Mouse (Mus musculus) urinary bladder, postnatal 4 days (tissue): ENCODE measurements around the gene Zfp963.

Experiments
- DNase-seq, 2 experiments: peaks; one replicate each; pipeline ENCODE4 v3.0.0; 2021 to 2022; ENCODE audit warnings: low spot score in 2 of 2

Gene Zfp963

DNA sequence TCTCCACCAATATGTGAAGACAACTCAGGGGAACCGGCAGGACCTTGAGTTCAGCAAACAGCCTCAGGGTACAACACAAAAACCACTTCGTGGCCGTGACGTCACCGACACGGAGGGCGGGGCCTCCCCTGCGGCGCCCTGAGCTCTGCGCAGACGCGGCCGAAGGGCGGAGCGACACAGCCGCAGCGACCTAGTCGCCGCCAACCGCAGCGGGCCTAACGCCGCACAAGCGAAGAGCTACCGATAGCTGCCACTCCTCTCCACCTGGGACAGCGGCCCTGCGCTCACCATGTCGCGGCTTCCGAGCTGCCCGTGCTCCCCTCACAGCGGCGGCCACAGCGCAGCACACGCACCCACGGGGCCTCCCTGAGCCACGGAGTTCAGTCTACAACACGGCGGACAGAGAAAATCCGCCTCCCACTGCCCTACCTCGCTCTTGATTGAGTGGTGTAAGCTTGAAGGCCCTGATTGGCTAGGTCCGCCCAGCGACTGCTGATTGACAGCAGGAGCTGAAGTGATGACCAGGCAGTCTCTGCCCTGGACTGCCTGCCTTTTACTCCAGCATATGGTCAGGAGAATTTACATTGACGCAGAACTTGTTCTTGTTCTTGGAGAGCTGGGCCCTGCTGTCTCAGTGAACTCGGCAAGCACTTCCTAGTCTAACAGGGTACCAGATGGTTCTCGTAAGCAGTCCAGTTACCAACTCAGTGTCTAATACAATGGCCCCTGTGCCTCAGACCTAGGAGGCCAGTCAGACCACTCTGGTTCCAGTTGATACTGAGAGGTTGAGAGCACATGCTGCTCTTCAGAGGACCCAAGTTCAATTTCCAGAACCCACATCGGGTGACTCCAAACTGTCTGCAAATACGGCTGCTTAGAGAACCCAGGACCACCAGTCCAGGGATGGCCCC lies at the start of gene Zfp963:
TSS of gene Zfp963 (minus strand) at position 427 of the 911 bp plus-strand sequence.
- peak; percentile 92 to 95 for DNase-seq

DNA sequence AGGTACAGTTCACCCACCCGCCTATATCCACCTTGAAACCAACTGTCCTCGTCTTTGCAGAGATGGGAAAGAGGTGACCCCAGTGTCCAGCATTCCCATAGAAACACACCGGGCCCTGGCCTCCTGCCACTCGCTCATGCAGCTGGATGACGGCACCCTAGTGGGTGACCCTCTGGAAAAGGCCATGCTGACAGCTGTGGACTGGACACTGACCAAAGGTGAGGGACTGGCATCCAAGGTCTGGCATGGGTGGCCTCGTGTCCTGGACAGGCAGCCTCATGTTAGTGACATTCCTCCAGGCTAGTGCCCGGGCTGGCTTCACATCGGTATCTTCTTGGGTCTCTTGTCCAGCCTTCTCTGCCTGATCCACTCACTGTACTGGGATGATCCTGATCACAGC lies 49.5 kb upstream of the Zfp963 start:
- DNase-seq, result peak; percentile 17 to 54

DNA sequence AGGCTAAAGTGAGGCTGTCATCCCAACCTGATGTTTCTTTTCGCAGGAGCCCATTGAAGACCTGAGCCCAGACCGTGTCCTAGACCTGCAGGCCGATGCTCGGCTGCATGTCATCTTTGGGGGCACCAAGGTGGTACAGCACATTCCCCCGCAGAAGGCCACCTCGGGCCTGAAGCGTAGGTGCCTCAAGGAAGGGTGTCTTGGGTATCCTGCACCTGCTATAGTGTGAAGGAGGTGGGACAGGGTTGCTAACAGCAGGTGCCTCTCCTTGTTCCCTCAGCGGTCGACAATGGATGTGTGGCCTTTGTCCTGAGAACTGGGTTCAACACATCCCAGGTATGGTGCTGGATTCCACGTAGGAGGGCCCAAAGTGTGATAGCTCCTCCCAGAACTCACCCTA lies 47.9 kb upstream of the Zfp963 start:
- DNase-seq, result peak in 1 of 2 experiments; percentile 56

DNA sequence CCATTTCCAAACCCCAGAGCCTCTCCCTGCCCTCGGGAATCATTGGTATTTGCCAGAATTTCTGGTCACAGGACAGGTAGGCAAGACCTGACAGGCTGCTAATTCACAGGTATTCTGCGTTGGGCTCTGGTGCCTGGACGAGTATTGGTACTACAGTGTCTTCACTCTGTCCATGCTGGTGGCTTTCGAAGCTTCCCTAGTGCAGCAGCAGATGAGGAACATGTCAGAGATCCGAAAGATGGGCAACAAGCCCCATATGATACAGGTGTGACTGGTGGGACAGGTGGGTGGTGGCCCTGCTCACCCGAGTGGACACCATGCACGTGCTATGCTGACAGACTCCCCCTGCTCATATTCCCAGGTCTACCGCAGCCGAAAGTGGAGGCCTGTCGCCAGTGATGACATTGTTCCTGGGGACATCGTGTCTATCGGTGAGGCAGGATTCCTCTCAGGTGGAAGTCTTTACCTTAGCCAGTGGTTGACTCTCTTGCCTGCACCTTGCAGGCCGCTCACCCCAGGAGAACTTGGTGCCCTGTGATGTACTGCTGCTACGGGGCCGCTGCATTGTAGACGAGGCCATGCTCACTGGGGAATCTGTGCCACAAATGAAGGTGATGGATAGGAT lies 47.1 kb upstream of the Zfp963 start:
- DNase-seq, result peak; percentile 16 to 52

DNA sequence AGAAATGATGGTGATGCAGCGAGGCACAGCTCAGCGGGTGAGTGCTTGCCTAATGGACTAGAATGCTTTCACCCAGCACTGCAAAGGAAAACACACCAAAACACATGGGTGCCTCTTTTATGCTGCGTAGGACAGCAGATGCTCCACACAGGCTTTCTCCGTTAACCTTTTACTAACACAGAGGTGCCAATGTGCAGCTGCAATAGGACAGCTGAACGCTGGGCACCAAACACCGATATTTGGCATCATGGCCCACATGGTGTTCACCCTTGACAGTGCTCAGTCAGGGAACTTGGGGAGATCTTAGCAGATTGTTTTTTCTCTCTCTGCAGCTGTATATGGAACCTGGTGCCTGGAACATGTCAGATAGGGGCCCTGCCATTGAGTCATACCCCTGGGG lies 45.1 kb upstream of the Zfp963 start:
- DNase-seq, result peak; percentile 5 to 42

DNA sequence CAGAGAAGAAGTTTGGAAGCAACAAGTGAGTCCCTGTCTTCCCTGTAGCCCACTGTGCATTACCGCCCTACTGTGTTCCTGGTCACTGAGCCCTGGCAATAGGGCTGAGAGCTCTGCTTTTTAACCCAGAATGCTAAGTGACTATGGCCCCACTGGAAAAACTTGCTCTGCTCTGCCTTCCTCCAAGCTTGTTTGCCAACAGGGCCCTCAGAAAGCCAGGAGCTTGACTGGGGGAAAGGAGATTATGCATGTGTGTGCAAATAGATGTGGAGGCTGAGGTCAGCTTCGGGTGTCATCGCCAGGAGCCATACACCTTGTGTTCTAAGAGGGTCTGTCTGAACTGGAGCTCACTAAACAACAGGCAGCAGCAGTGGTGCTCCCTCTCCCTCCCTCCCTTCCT lies 44.3 kb upstream of the Zfp963 start:
- peak; percentile 16 to 56 for DNase-seq

DNA sequence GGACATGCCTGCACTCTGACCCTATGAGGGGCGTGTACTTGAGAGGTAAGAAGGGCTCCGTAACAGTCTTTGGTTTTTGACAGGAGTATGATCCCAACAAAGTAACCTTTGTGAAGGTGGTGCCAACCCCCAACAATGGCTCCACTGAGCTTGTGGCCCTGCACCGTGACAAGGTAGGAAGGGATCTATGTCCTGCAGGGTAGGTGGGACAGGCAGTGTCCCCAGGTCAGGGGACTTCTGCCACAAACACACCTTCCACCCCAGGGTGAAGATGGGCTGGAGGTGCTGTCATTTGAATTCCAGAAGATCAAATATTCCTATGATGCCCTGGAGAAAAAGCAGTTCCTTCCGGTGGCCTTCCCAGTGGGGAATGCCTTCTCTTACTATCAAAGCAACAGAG lies 43.9 kb upstream of the Zfp963 start:
- peak; percentile 14 to 32 for DNase-seq

DNA sequence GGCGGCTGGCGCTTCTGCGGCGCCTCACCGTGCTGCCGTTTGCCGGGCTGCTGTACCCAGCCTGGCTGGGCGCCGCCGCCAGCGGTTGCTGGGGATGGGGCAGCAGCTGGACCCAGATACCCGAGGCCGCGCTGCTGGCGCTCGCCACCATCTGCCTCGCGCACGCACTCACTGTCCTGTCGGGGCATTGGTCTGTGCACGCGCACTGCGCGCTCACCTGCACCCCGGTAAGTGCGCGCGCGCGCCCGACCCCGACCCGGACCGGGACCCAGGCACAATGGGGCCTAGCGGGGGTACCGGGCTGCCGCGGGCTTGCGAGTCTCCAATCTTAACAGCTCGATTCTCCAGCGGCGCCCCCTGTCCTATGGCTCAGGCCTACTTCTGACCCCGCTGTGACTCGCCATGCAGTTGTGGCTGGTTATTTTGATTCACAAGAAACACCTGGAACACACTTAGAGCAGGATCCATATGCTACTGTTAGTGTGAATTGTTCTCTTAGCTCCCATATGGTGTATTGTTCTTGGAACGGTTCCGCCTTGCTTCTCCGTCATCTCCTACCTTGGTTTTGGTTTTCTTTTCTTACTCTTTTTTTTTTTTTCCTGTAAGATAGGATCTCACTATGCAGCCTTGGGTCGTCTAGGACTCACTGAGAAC lies 41.8 kb upstream of the Zfp963 start:
- peak in 1 of 2 experiments; percentile 61 for DNase-seq

DNA sequence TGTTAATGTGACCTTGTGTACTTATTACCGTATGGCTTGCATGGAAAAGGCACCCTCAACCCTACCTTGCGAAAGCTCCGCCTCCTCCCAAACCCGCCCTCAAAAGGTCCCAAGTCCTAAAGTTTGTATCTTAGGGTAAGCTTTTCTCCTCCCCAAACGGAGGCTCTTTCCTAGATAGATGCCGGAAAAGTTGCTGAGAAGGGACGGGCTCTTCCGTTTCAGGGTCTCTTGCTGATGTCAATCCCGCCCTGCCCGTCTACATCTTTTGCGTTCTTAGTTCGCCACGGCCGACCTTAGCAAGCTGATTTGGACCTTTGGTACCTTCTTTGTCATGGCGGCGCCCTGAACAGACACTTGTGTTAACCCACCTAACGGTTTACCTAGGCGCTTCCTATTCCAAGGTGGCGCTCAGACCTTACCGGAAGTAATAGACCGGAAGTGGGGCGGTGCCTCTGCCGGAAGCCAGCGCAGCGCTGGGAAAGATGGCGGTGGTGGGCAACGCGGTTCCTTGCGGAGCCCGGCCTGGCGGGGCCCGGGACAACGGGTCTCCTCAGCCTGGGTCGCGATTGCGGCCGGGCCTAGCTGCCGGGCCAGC lies 41.1 kb upstream of the Zfp963 start, which contains the start of the genes Atp13a1 and Zfp866:
TSS of gene Atp13a1 (plus strand) at position 391 of the 595 bp plus-strand sequence.
TSS of gene Zfp866 (minus strand) at position 406 of the 595 bp plus-strand sequence.
- peak; percentile 84 to 87 for DNase-seq

DNA sequence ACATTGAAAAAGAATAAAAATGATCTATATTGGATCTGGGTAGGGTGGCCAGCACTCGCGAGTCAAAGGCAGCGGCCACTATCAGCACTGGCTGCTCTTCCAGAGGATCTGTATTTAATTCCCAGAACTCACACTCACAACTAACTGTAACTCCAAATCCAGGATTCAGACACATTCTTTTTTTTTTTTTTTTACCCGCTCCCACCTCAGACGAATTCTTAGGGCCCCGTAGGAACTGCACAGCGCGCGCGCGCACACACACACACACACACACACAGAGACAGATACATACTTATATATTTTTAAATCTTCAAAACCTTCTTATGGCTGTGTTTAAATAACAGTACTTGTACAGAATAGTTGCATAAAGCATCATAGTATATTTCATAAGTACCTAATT lies 40.6 kb upstream of the Zfp963 start:
- DNase-seq, result no peak

DNA sequence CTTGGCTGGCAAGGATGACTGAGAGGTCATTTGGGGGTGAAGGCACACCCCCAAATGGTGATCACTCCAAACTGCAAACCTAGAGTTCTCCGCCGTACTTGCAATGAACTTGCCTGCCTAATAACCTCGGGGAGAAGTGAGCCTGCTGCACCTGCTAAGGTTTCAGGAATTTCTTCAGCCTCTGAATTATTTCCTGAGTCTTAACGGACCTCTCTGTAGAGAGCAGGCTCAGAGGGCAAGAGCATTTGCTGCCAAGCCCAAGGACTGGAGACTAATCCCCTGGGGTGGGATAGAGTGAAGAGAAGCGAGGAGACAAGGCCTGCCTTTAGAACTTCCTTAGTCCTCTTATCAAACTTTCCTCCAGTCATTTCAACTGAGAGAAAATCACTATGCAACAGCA lies 40.0 kb upstream of the Zfp963 start:
- DNase-seq, result no peak

DNA sequence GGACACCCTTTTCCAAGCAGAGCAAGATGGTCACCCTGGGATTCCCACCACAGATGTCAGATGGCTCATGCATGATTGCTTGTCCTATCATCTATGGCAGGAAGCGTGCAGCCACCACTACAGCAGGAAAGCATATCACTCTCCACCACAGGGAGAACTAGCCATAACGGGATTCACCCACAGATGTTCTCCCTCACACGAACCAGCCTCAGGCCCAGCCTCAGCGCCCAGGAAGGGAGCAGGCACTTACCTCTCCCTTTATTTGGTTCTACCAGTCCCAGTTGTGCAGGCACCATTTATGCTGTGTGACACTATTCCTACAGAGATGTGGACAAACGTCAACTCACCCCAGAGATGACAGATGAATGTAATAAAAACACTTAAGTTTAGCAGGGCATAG lies 39.3 kb upstream of the Zfp963 start:
- DNase-seq, result no peak

DNA sequence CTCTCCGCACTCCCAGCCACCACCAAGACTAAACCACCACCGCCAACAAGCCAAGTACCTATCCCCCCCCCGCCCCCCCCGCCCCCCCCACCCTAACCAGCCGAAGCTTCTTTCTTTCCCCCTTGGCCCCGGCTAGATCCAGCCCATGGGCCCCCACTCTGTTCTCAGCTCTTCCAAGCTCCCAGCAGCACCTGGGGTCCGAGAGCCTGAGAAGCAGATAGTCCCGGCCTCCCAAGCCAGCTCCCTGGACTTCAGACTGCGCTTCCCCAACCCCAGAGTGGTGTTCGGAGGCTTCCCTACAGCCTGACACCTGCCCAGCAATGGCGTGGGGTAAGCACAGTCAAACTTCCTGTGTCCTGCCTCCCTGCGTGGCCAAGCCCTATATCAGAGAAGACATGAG lies 27.3 kb upstream of the Zfp963 start:
- DNase-seq, result no peak

DNA sequence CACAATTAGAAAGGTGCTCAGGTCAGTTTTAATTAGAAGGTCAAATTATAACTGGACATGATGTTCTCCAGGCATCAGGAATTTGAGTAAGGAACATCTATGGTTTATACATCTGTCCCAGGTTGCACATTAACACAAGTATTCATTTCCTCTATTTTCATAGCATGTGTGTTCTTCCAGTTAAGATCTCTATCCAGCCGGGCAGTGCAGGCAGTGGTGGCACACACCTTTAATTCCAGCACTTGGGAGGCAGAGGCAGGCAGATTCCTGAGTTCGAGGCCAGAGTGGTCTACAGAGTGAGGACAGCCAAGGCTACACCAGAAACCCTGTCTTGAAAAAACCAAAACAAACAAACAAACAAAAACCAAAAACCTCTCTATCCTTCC lies 25.4 kb upstream of the Zfp963 start:
- no peak for DNase-seq

DNA sequence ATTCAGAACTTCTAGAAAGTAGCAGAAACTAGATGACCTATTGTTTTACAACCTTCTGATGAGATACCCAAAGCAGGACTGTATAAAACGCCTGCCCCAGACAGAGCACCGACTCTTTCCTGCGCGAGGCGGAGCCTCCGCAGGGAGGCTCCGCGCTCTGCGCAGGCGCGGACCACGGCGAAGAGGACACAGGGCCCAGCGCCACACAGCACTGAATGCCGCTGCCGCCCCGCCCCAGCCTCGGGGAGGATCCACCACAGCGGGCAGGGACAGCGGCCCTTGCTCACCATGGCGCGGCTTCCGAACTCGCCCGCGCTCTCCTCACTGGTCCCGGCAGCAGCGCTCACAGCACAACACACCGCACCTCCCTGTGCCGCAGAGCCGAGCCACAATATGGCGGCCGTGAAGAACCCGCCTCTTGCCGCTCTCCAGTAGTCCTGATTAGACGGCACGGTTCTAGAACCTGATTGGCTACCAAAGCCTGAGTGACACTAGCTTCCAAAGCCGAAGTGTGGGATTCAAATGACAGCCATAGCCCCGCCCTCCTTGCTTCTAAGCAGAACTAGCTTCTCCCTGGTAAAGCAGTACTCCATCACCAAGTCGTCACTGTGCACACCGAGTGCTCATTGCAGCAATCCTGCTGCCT lies 24.9 kb upstream of the Zfp963 start, which contains the start of gene Gm20422:
TSS of gene Gm20422 (minus strand) at position 384 of the 646 bp plus-strand sequence.
- DNase-seq, result peak; percentile 84

DNA sequence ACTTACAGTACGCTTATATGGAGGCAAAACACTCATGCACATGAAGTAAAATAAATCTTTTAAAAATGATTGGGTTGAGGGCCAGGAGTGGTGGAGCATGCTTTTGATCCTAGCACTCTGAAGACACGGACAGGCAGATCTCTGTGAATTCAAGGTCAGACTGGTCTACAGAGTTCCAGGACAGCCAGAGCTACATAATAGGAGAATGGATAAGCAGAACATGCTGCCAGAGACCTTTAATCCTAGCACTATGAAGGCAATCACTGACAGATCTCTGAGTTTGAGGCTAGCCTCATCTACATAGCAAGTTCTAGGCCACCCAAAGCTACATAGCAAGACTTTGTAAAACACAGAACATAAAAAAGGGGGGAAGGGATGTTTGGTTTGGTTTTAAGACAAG lies 22.3 kb upstream of the Zfp963 start:
- no peak for DNase-seq

DNA sequence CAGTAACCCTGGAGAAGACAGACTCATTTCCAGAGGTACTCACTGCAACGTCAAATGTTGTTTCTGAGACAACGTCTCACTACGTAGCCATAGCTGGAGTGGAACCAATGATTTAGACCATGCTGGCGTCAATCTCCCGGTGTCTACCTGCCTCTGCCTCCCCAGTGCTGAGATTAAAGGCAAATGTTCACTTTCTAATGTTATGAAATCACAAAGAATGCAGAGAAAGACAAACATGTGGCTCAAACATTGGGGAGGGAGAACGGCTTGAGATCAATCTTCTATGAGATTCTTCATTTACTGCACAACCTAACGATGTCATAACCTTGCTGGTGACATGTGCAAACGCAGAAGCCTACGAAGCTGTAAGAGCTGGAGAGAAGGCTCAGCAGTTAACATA lies 21.5 kb upstream of the Zfp963 start:
- DNase-seq, result no peak

DNA sequence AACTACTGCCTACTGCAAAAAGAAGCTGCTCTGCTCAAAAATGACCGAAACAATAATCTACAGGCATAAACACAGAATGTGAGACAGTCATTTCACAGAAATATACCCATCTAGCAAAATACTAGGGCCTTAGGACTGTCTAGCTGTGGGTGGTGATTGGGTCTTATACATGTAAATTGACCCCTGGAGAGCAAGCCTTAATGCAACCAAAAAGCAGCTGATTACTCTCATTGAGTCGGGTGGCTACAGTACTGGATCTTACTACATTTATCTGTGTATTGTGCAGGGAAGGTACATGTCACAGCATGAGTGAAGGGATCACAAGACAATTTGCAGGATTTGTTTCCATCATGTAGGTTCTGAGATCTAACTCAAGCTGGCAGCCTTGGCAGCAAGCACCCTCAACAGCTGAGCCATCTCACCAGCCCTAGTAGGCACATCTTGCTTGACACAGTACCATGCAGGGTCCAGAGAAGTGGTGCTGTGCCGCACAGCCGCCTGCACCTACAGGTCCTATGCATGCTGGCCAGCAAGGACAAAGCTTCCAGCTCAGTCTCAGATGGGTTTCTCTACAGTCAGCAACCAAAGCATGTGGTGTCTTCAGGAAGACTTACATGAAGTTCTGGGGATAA lies 12.2 kb upstream of the Zfp963 start:
- DNase-seq, result no peak

DNA sequence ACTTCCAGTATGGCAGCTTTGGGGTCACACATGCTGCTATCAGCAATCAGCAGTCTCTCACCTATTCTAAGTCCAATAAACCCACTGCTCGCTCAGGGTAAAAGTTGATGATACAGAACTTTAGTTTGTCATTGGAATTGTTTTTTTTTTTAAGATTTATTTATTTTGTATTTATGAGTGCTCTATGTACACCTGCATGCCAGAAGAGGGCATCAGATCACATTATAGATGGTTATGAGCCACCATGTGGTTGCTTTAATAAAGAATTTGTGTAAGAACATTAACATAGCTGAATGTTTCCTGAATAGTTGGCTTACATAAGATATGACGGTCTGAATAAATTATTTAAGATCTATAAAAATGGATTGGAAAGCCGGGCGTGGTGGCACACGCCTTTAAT lies 8.5 kb upstream of the Zfp963 start:
- no peak for DNase-seq

DNA sequence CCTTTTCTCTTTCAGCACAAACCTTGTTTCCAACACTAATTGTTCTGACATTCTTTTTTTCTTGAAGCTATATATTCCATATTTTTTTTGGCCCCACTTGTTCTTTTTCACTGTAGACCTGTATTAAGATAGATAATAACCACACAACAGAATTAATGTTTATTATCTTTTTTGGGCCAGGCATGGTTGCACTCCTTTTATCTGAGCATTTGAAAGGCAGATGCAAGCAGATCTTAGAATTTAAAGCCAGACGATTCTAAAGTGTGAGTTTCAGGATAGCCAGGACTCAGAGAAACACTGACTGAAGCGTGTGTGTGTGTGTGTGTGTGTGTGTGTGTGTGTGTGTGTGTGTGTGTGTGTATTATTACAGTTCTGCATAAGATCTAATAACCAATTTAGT lies 2.7 kb upstream of the Zfp963 start:
- no peak for DNase-seq

DNA sequence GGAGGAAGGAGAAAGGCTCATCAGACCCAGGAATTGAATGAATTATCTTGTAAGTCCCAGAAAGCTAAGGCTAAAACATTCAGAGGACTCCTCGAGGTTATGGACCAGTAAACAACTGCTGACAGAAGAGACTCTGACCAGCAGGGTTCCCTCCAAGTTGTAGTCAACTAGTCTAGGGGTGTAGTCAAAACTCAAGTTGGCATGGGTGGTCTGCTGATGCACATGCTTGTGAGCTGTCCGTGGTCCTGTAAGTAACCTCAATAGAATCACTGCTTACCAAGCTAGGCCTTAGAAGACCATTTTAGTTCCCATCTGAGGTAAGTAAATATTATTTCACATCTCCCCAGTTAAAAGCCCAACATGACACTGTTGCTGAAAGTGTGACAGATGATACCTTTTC lies 8.5 kb downstream of the Zfp963 start:
- no peak for DNase-seq
